Mouse (Mus musculus) lung, adult 2 months (tissue): Measurements from ENCODE around the gene Rhbdd1.

Experiments
- CTCF ChIP-seq: fragments of 200-500 bp; IDR thresholded peaks from 2 replicates; pipeline ENCODE4 v1.5.1; 2011; ENCODE audit warnings: mild to moderate bottlenecking, low read length, control low read depth; ENCODE audit not compliant: insufficient read depth
- POLR2A ChIP-seq: fragments of 200-500 bp; IDR thresholded peaks from 2 replicates; pipeline ENCODE4 v1.6.1; 2011; ENCODE audit warnings: low read depth, mild to moderate bottlenecking, control low read depth, low read length, borderline replicate concordance; ENCODE audit errors: extremely low read depth

GRCm38 (mm10) chr1:82292771-82293170 lies 23.5 kb upstream of the Rhbdd1 start:
- TF ChIP-seq CTCF, result no peak
- no peak for TF ChIP-seq POLR2A
